Mouse (Mus musculus): Measurements from ENCODE around the gene Kdm8.

Kdm8 gene

DNA sequence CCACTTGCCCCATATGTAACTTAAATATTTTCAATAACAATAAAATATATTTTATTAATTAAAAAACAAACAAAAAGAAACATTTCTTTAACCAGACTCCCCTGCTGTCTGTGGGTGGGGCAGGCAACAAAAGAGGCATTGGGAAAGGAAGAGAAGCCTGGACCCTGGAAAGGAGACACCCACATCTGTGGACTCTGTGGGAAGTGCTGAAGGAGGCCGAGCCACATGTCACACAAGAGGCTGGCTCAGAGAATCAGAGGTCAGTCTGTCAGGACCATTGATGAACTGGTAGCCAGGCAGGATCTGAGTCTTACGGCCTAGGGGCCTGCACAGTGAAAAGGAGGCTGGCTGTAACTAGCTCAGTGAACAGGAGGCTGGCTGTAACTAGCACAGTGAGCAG lies 17.7 kb downstream of the Kdm8 start:
- DNase-seq (ENCODE audit: low read depth, low spot score) = no peak

DNA sequence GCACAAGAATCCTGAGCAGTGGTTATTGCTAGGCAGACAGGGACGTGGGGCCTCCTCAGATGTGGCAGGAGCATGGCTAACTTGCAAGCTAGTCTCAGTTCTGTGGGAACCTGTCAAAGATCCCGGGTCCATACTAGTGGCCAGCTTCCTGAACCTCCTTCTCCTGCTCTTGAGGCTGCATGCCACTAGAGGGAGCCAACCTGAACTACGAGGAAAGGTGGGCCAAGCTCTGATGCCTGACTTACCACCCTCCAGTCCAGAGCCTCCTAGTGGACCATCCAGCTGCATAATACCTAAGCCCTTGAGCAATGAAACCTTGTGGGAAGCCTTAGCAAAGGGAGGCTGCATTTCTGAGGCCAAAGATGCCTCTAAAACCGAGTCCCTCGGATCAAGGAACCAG lies 25.5 kb downstream of the Kdm8 start:
- peak; percentile 89 for DNase-seq (ENCODE audit: low read depth, low spot score)

DNA sequence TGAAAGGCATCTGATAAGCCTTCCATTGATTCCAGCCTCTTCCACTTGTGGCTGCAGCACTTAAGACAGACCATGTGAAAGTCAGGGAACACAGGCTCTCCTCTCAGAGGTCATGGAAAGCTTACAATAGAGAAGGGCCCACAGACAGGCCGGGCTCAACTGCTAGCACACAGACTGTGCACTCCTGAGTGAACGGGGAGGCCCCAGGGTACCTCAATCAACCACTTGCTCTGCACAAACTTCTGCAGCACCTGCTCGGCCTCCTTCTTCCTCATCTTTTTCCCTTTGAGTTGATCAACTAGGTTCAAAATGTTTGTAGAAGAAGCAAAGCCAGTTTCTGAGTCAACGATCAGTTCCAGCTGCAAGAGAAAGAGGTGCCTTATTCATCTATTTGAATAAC lies 26.4 kb downstream of the Kdm8 start:
- DNase-seq (ENCODE audit: low read depth, low spot score) = no peak

DNA sequence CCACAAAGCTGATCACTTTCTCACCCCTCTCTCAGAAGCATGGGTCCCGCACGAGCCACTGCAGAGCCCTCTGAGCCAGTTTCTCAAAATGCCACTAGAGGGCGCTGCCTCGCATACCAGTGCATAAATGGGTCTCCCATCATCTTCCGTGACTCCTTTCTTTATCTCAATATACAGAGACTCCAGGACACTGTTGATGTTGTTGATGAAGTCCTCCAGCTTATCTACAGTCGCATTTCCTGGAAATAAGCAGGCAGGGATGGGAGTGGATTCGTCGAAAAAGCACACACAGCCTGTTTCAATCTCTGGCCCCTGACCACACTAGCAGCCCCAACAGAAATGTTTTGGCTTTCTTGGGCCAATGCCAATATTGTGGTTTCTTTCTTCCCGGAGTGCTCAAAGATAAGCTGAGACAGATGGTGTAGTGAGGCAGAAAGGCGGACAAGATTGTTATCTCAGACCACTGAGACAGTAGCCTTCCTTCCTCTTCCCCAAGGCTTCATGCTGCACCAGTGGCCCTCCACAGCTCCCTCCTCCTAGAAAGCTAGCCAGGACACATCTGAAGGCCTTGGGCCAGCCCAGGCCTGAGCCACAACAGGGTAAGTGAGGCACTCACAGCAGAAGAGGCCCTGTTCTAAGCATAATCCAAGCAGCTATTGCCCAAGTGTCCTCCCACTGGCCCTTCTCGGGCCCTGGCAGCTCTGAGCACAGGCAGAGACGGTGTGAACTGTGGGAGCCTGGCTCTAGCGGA lies 27.7 kb downstream of the Kdm8 start:
- peak; percentile 89 for DNase-seq (ENCODE audit: low read depth, low spot score)

DNA sequence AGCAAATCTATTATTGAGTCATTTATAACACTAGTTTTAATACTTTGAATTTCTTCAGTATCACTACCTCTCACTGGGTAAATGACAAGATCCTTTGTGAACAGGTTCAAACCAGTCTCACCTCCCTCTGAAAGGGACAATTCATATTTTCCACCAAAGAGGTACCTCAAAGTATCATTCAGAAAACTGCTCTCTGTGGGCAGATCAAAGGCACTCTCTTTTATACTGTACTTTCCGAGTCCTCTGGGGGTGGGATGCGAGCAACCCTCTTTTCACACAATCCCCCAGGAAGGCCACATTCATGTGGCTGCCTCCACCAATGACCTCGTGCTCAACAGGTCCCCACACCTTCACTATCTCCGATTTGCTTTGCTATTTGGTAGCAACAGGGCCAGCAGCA lies 30.1 kb downstream of the Kdm8 start:
- no peak for DNase-seq (ENCODE audit: low read depth, low spot score)

DNA sequence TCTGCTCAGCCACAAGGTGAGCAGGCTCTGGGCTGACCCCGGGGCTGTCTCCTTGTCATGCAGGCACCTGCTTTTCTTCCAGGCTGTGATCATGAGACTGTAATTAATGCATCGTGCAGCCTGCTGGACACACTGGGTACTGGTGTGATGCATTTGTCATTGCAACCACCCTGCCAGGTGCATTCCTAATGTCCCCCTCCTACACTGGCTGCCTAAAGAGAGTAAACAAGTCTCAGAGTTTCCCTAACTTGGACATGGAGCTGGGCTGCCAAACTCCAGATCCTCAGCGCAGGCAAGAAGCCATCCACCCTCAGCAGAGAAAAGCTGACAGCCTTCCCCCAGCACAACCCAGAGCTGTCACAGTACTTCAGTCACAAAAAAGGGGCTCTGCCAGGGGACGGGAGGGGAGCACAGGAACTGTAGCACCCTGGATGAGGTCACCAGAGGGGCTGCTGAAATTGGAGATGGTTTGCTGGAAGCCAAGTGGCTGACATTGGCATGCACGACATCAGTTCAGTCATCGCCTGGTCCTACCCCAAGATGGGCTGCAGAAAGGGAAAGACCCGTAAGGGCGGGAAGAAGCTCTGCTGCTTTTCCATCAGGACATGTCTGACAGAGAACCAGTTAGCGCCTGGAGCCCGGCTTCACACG lies 31.2 kb downstream of the Kdm8 start:
- peak; percentile 9 for DNase-seq (ENCODE audit: low read depth, low spot score)

DNA sequence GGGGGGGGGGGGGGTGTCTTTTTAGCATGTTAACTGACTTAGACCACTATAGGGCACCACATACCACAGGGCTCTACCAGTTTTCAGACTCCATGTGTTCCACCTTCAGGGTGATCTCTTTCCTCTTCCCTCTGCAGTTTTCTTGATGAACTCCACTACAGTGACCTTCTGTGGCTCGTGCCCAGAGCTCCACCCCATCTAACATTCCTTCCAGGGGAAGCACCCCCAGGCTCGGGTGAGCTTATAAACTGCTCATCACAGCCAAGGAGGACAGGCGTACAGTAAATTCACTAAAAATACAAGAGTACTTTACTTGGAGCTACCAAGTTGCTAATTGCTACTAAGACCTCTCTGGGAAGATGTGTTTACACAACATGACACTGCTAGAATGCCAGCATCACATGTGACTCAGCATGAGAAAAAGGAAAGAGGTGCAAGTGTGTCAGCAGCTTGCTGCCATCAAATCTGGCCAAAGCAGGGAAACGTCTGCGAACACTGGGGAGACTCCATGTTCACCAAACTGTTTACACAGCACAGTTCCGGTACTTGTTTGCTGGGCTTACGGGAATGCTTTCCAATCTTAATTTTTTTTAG lies 34.0 kb downstream of the Kdm8 start:
- peak; percentile 35 for DNase-seq (ENCODE audit: low read depth, low spot score)

DNA sequence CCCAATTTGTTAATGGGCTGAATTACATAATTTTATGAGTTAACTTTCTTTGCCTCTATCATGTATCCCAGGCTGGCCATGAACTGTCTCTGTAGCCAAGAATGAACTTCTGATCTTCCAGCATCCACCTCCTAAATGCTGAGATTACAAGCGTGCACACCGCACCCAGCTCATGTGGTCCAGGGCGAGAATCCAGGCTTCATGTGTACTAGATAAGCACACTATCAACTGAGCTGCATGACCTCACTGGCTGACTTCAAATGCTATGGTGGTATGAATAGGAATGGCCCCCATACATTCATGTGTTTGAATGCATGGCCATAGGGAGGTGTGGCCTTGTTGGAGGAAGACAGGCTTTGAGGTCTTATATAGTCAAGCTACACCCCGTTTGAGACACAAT lies 36.0 kb downstream of the Kdm8 start:
- DNase-seq (ENCODE audit: low read depth, low spot score) = no peak

DNA sequence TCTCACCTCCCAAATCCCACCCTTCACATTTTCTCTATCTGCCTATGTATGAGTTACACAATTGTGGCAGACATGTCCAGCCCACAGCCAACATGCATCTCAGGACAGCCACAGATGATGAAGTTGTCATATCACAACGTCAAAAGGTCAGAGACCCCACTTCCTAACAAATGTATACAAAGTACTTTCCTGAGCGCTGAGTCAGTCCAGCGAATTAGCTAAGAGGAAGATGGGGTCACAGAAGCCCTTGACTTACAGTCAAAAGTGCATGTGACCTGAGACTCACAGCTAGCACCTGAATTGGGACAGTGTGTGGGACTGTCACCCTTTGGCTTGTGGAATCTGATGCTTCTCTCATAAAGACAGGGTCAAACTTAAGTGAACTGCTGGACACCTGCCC lies 37.9 kb downstream of the Kdm8 start:
- DNase-seq (ENCODE audit: low read depth, low spot score) = no peak

DNA sequence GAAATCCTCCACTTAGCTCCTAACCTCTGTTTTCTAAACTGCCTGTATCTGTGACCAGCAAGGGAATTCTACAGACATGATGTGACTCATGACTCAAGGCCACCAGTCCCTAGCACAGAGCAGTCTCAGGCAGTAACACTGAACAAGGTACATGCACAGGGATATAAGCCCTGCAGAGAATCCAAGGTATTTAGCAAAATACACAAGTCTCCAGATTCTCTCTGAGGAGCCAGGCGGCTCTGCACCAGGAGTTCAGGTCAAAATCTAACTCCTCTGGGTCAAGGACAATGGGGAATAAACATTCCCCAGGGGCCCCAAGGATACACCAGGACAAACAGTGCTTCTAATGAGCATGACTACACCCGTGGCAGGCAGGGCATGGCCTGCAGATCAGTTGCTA lies 38.4 kb downstream of the Kdm8 start:
- no peak for DNase-seq (ENCODE audit: low read depth, low spot score)

DNA sequence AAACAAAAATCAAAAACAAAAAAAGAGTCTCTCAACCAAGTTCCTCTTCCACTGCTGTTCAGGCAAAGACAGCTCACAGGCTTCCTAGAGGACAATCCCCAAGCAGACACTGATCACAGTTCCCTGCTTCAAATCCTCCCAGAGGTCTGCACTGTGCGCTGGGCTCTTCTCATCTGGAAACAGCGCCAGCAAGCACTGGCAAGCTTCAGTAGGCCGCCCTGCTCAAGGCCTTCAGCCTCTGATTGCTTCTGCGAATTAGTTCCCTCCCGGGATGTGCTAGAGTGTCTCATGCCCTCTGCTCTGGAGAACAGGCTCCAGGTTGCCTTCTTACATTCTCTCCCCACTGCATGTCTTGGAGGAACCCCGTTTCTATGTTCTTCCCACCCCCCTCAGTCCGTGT lies 40.3 kb downstream of the Kdm8 start:
- no peak for DNase-seq (ENCODE audit: low read depth, low spot score)

DNA sequence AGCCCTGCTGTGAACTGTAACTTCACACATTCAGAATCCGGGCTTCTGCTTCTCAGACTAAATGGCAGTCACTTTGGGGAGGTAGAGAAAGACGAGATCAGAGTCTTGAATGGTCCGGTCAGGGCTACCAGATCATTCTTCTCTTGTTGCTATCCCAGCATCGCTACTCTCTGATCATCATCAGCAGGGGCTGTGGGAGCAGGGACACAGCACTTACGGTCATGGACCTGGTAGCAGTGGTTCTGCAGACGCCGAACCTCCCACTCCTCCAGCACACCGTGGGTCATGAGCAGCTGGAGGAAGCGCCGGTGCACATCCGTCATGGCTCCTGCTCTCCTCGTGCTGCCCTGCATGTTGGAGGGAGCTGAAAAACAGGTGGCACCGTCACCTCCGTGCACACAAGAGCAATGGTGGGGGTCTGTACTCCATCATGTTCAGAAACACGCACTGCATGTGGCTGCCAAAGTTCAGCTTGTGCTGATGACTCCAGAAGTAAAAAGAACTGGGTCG lies 41.7 kb downstream of the Kdm8 start:
- no peak for DNase-seq (ENCODE audit: low read depth, low spot score)

DNA sequence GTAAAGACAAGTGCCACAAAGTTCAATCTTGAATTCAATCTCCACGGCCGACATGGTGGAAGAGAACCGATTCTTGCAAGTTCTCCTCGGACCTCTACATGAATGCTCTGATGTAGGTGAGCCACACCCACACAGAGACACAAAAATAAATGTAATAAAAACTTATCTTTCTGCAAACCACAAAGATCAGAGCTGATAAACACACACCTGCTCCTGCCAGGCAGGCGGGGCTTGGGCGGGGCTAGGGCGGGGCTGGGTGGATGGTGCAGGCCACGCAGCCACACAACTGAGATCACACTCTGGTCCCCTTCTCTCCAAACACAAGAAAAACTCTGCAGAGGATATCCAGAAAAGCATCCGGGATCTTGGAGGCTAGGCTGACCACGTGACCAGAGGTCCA lies 42.6 kb downstream of the Kdm8 start:
- DNase-seq (ENCODE audit: low read depth, low spot score) = no peak

DNA sequence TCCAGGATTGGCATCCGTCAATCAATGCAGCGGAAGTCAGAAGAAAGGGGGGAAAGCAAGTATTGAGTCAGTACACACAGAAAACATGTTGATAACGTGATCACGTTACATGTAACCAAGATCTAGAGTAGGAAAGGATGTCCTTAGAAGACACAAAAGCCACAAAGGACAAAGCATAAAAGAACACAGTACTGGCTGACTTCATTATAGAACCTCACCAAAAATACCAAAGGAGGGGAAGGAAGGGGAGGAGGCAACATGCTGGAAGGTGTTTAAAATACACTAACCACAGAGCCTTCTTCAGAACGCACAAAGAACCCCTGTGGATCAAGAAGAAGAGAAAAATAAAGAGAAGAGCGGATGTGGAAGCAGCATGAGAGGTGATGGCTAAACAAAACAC lies 44.2 kb downstream of the Kdm8 start:
- no peak for DNase-seq (ENCODE audit: low read depth, low spot score)

DNA sequence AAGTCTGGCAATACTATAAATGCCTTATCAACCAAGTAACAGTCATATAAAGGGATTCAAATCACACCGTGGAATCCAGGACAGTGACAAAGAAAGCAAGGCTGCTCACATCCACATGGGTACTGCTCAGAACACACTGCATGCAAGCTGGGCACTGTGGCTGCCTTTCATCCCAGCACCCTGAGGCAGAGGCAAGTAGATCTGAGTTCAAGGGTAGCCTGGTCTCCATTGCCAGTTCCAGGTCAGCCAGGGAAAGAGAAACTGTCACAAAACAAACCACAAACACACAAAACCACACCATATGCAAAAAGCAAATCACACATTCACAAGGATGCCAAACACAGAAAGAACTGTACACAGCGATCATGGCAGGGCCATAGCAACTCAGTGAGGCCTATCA lies 45.2 kb downstream of the Kdm8 start:
- DNase-seq (ENCODE audit: low read depth, low spot score) = no peak

DNA sequence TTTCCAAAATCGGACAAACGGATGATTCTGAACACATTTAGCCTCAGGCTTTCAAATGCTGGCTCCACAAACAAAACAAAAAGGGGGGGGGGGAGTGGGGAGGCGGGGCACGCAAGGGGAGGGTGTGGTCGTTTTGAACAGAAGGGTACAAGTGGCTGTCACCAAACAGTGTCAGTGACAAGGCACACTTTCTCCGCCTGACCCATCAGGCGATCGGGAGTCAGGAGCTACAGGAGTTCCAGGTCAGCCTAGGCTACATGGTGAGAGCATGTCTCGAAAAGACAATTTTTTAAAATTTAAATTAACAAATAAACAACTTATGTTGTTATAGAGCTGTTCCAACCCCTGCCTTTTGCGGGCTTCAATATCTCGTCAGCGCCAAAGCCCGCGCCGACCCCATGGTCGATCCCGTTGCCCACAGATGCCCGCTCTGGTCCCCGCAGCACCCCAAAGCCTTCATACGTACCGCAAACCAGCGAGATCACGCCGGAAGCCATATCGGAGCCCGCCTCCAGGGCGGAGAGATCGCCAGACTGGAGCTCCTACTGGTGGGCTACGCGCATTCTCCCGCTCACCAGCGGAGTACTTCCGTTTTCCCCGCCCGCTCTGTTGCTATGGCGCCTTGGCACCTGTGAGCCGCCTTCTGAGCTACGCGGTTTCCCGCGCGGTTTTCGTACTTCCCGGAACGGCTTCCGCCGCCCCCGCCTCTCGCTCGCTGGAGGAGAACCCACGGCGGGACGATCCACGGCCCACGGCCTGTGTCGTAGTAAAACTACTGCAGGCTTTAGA lies 46.7 kb downstream of the Kdm8 start, which contains the start of gene Nsmce1:
TSS of gene Nsmce1 (minus strand) at position 650 of the 789 bp plus-strand sequence.
- DNase-seq (ENCODE audit: low read depth, low spot score) = peak; percentile 99

DNA sequence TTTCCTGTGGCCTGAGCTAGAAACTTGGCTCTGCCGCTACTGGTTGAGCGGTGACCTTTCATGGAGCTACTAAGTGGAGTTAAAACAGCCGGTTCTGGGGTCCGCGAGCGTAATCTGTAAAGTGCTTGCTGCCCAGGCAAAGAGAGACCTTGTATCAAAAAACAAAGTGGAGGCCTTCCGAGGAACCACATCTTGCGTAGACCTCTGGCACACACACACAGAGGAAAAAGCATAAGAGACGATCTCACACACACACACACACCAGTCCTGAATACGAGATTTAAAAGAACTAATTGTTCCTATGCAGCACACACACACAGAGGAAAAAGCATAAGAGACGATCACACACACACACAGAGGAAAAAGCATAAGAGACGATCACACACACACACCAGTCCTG lies 47.3 kb downstream of the Kdm8 start:
- no peak for DNase-seq (ENCODE audit: low read depth, low spot score)

DNA sequence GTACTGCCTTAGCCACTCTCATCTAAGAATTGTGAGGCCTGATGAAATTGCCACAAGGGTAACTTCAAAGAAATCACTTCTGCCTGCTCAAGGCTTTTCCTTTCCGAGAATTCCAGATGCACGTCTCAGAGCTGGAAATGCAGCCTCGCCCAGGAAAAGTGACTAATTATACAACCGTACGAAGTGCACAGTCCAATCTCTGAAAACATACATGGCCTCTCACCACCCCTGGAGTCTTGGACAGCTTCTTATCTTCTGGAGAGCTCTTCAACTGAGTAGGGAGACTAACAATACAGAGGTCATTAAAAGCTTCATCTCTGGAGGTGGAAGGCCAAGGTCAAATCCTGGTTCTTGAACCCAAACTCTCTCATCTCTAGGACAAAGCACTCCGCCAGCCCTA lies 48.1 kb downstream of the Kdm8 start:
- no peak for DNase-seq (ENCODE audit: low read depth, low spot score)

DNA sequence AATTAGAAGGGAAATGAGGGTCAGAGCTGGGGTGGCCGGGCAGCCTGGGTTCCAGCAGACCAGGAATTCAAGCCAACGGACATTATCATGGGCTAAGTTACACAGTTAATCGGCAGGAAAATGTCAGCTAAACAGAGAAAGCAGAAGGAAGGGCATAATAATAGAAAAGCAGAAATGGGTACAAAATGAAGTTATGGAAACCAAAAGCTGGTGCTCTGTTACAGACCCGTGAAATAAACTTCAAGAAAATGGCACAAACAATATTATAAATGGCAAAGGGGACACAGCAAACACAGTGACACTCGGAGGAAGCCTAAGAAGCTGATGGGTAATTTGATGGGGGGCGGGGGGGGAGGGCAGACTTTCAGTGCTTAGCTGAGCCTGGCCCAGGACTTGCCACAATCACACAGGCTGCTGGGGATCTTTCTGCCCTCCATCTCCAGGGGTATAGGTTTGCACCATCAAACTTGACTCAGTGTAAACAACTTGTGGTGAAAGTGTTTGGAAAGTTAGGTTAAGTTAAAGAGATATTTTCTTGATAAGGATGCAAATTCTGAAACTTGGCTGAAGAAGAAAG lies 51.5 kb downstream of the Kdm8 start:
- DNase-seq (ENCODE audit: low read depth, low spot score) = no peak

DNA sequence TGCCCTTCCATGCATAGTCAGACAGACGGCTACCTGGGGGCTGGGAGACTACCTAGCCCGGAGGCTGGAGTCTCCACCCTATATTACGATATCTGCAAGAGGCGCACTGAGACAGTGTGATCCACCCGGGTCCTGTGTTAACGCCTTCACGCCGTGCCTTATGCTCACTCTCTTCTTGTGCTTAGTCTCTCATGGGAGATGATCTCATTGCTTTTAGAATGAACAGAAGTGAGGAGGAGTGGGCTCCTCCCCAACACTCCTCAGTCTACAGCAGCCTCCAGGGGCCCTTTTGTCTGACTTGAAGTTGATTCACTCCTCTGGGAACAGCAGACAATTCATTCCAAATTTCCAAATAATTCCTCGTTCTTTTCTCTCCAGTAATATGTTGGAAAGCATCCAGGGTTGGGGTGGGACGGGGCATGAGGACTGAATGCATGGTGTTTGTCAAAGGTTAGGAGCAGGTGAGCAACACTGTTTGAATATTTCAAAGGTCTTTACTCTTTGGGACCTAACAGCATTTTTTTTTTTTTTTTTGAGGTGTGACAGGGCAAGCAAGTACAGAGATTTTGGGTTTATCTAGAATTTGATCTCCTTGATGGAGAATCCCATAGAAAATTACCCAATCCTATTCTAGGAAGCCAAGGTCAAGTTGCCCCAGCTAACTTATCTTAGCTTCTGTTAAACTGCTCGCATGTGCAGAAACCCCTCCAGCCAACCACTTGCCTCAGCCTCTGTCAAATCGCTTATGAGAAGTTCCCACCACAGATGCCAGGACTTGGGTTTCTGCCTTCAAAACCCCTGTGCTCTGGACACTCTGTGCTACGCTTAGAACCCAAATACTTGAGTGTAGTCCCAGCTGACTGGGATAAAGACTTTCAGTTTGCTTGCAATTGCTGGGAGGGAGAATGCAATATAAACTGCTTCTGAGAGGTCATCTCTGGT lies 55.7 kb downstream of the Kdm8 start:
- peak; percentile 78 for DNase-seq (ENCODE audit: low read depth, low spot score)

DNA sequence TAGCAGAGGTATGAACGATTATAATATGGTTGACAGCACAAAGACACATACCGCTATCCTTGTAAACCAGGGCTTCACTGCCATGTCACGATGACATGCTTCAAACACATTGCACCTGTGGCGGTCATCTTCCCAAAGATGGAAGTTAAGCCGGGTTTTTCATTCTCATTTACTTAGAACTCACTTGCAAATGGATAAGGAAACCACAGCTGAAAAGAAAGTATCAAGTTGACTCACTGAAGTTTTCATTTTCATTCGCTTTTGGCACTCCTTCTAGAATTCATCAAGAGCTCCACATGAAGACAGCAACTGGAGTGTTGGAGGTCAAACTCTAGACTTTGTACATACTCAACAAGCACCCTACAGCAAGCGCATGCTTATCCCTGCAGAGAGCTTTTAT lies 56.4 kb downstream of the Kdm8 start:
- DNase-seq (ENCODE audit: low read depth, low spot score) = no peak
